Mouse (Mus musculus): ENCODE data around the gene Mapk13. TPM values are rescaled to one million over a fixed set of nuclear protein-coding genes. Genes with fewer than 3 reads are reported as not detected.

Mapk13 gene
- polyA plus RNA-seq, 1 experiment from 2014 or later = 4.9 TPM

- WGBS = 68% methylated on average over 3 of the region's 3 CpGs
- Histone ChIP-seq H3K4me1 (ENCODE audit: control insufficient read depth, insufficient read depth, low read length) (no peaks in the 10 kb centered on the region), H3K4me3 (ENCODE audit: low read depth, low read length) (no peak overlapping the region), H3K27me3 (ENCODE audit: control insufficient read depth, insufficient read depth, low read length) (no peaks in the 10 kb centered on the region), H3K4me2 (ENCODE audit: low read depth, severe bottlenecking) (no peak overlapping the region), H3K9me3 (ENCODE audit: control insufficient read depth, low read length) (no peaks in the 10 kb centered on the region), H3K9ac (ENCODE audit: low read length) (no peak overlapping the region), H3K36me3 (ENCODE audit: control insufficient read depth, insufficient read depth, low read length) (no peaks in the 10 kb centered on the region), H3K27ac (replicated peaks; ENCODE audit: low read depth, low read length) (no peak overlapping the region)
- DNase-seq (ENCODE audit: low spot score) (no peak), ATAC-seq (ENCODE audit: insufficient number of reproducible peaks, low FRiP score, low TSS enrichment, low read depth) (no peak)
Observed at GRCm38 (mm10) chr17:28780836-28781235, 11.7 kb downstream of the Mapk13 start.

GRCm38 (mm10) chr17:28781290-28782045 lies 12.4 kb downstream of the Mapk13 start:
- Histone ChIP-seq H3K4me3 (ENCODE audit: low read depth, low read length) (no peak overlapping the region), H3K9me3 (ENCODE audit: control insufficient read depth, low read length) (no peaks in the 10 kb centered on the region), H3K27ac (replicated peaks; ENCODE audit: low read depth, low read length) (no peak overlapping the region), H3K36me3 (ENCODE audit: control insufficient read depth, insufficient read depth, low read length) (no peaks in the 10 kb centered on the region), H3K9ac (ENCODE audit: low read length) (no peak overlapping the region), H3K27me3 (ENCODE audit: control insufficient read depth, insufficient read depth, low read length) (no peaks in the 10 kb centered on the region), H3K4me2 (ENCODE audit: low read depth, severe bottlenecking) (no peak overlapping the region), H3K4me1 (ENCODE audit: control insufficient read depth, insufficient read depth, low read length) (no peaks in the 10 kb centered on the region)
- DNase-seq (ENCODE audit: low spot score) (no peak), ATAC-seq (ENCODE audit: insufficient number of reproducible peaks, low FRiP score, low TSS enrichment, low read depth) (no peak)
- WGBS = 50% methylated on average over 9 of the region's 9 CpGs

- DNase-seq (ENCODE audit: low spot score) = no peak
- no peak for ATAC-seq (ENCODE audit: insufficient number of reproducible peaks, low FRiP score, low TSS enrichment, low read depth)
- no peaks in the 10 kb centered on the region for H3K36me3 ChIP-seq (ENCODE audit: control insufficient read depth, insufficient read depth, low read length)
- WGBS = 92% methylated on average over 3 of the region's 3 CpGs
- no peaks in the 10 kb centered on the region for H3K9me3 ChIP-seq (ENCODE audit: control insufficient read depth, low read length)
- no peak overlapping the region for H3K4me2 ChIP-seq (ENCODE audit: low read depth, severe bottlenecking)
- no peak overlapping the region for H3K9ac ChIP-seq (ENCODE audit: low read length)
- H3K27ac ChIP-seq (replicated peaks; ENCODE audit: low read depth, low read length) = no peak overlapping the region
- H3K4me3 ChIP-seq (ENCODE audit: low read depth, low read length) = no peak overlapping the region
- H3K27me3 ChIP-seq (ENCODE audit: control insufficient read depth, insufficient read depth, low read length) = no peaks in the 10 kb centered on the region
- no peaks in the 10 kb centered on the region for H3K4me1 ChIP-seq (ENCODE audit: control insufficient read depth, insufficient read depth, low read length)
Observed at GRCm38 (mm10) chr17:28785036-28785435, 15.9 kb downstream of the Mapk13 start.

- WGBS = 96% methylated on average over 12 of the region's 12 CpGs
- ATAC-seq (ENCODE audit: insufficient number of reproducible peaks, low FRiP score, low TSS enrichment, low read depth) = no peak
Observed at GRCm38 (mm10) chr17:28787507-28787906, 18.4 kb downstream of the Mapk13 start.

GRCm38 (mm10) chr17:28797031-28797430 lies 27.9 kb downstream of the Mapk13 start:
- Histone ChIP-seq H3K36me3 (ENCODE audit: control insufficient read depth, insufficient read depth, low read length) (no peaks in the 10 kb centered on the region), H3K27ac (replicated peaks; ENCODE audit: low read depth, low read length) (no peak overlapping the region), H3K9me3 (ENCODE audit: control insufficient read depth, low read length) (no peaks in the 10 kb centered on the region), H3K4me2 (ENCODE audit: low read depth, severe bottlenecking) (no peak overlapping the region), H3K9ac (ENCODE audit: low read length) (no peak overlapping the region), H3K27me3 (ENCODE audit: control insufficient read depth, insufficient read depth, low read length) (no peaks in the 10 kb centered on the region), H3K4me1 (ENCODE audit: control insufficient read depth, insufficient read depth, low read length) (peaks cover 2% of the 10 kb centered on the region; the same call in 1 of the 2 replicates), H3K4me3 (ENCODE audit: low read depth, low read length) (no peak overlapping the region)
- no peak for DNase-seq (ENCODE audit: low spot score)
- WGBS = 93% methylated on average over 4 of the region's 4 CpGs
- no peak for ATAC-seq (ENCODE audit: insufficient number of reproducible peaks, low FRiP score, low TSS enrichment, low read depth)

More at GRCm38 (mm10) chr17:28787507-28787906, 18.4 kb downstream of the Mapk13 start:
- no peak overlapping the region for H3K4me2 ChIP-seq (ENCODE audit: low read depth, severe bottlenecking)
- H3K27me3 ChIP-seq (ENCODE audit: control insufficient read depth, insufficient read depth, low read length) = no peaks in the 10 kb centered on the region
- H3K36me3 ChIP-seq (ENCODE audit: control insufficient read depth, insufficient read depth, low read length) = no peaks in the 10 kb centered on the region
- H3K9me3 ChIP-seq (ENCODE audit: control insufficient read depth, low read length) = no peaks in the 10 kb centered on the region
- no peak overlapping the region for H3K27ac ChIP-seq (replicated peaks; ENCODE audit: low read depth, low read length)
- no peak overlapping the region for H3K9ac ChIP-seq (ENCODE audit: low read length)
- no peak for DNase-seq (ENCODE audit: low spot score)
- no peak overlapping the region for H3K4me3 ChIP-seq (ENCODE audit: low read depth, low read length)
- H3K4me1 ChIP-seq (ENCODE audit: control insufficient read depth, insufficient read depth, low read length) = no peaks in the 10 kb centered on the region

- Histone ChIP-seq H3K4me3 (ENCODE audit: low read depth, low read length) (peak overlapping the region; percentile 75), H3K27me3 (ENCODE audit: control insufficient read depth, insufficient read depth, low read length) (no peaks in the 10 kb centered on the region), H3K9me3 (ENCODE audit: control insufficient read depth, low read length) (no peaks in the 10 kb centered on the region), H3K4me2 (ENCODE audit: low read depth, severe bottlenecking) (peak overlapping the region; percentile 94), H3K4me1 (ENCODE audit: control insufficient read depth, insufficient read depth, low read length) (peaks cover 2% of the 10 kb centered on the region; the same call in 1 of the 2 replicates), H3K27ac (replicated peaks; ENCODE audit: low read depth, low read length) (no peak overlapping the region), H3K9ac (ENCODE audit: low read length) (no peak overlapping the region), H3K36me3 (ENCODE audit: control insufficient read depth, insufficient read depth, low read length) (no peaks in the 10 kb centered on the region)
- 15% methylated on average over 14 of the region's 14 CpGs for WGBS
- no peak for ATAC-seq (ENCODE audit: insufficient number of reproducible peaks, low FRiP score, low TSS enrichment, low read depth)
- DNase-seq (ENCODE audit: low spot score) = no peak
Observed at GRCm38 (mm10) chr17:28799291-28800160, 30.4 kb downstream of the Mapk13 start.

- DNase-seq (ENCODE audit: low spot score) (no peak), ATAC-seq (ENCODE audit: insufficient number of reproducible peaks, low FRiP score, low TSS enrichment, low read depth) (0 out of 2 replicates have a peak, but pooled peaks have one; percentile 24)
- Histone ChIP-seq H3K9me3 (ENCODE audit: control insufficient read depth, low read length) (no peaks in the 10 kb centered on the region), H3K4me3 (ENCODE audit: low read depth, low read length) (peak overlapping the region; percentile 75), H3K4me2 (ENCODE audit: low read depth, severe bottlenecking) (peak overlapping the region; percentile 94), H3K4me1 (ENCODE audit: control insufficient read depth, insufficient read depth, low read length) (peaks cover 2% of the 10 kb centered on the region; the same call in 1 of the 2 replicates), H3K27ac (replicated peaks; ENCODE audit: low read depth, low read length) (peak overlapping the region; percentile 97), H3K9ac (ENCODE audit: low read length) (peak overlapping the region; percentile 98), H3K27me3 (ENCODE audit: control insufficient read depth, insufficient read depth, low read length) (no peaks in the 10 kb centered on the region), H3K36me3 (ENCODE audit: control insufficient read depth, insufficient read depth, low read length) (no peaks in the 10 kb centered on the region)
- WGBS = 0% methylated on average over 15 of the region's 15 CpGs
Observed at GRCm38 (mm10) chr17:28800281-28800670, 31.2 kb downstream of the Mapk13 start.

GRCm38 (mm10) chr17:28800671-28801412 lies 31.7 kb downstream of the Mapk13 start, which contains the start of gene Brpf3:
Gene Brpf3 (plus strand): TSS chr17:28801090.
- under 1% methylated on average over 48 of the region's 99 CpGs for WGBS
- H3K4me2 ChIP-seq (ENCODE audit: low read depth, severe bottlenecking) = peak within 1 kb of the TSS; percentile 94
- peaks cover under 1% of the 10 kb centered on the region; the same call in 1 of the 2 replicates for H3K36me3 ChIP-seq (ENCODE audit: control insufficient read depth, insufficient read depth, low read length)
- peak within 1 kb of the TSS; percentile 98 for H3K9ac ChIP-seq (ENCODE audit: low read length)
- no peaks in the 10 kb centered on the region for H3K27me3 ChIP-seq (ENCODE audit: control insufficient read depth, insufficient read depth, low read length)
- peak within 1 kb of the TSS; percentile 75 for H3K4me3 ChIP-seq (ENCODE audit: low read depth, low read length)
- H3K9me3 ChIP-seq (ENCODE audit: control insufficient read depth, low read length) = no peaks in the 10 kb centered on the region
- ATAC-seq (ENCODE audit: insufficient number of reproducible peaks, low FRiP score, low TSS enrichment, low read depth) (peak; percentile 67), DNase-seq (ENCODE audit: low spot score) (peak; percentile 83)
- H3K4me1 ChIP-seq (ENCODE audit: control insufficient read depth, insufficient read depth, low read length) = peaks cover 2% of the 10 kb centered on the region; the same call in 1 of the 2 replicates
- peak within 1 kb of the TSS; percentile 97 for H3K27ac ChIP-seq (replicated peaks; ENCODE audit: low read depth, low read length)
